Mouse (Mus musculus) adrenal gland, postnatal 36 days (tissue): ENCODE measurements around the gene Slc35b2. TPM values are rescaled to one million over a fixed set of nuclear protein-coding genes. Genes with fewer than 3 reads are reported as not detected.

Source experiments
- DNase-seq, 2 experiments: peaks; one replicate each; pipeline ENCODE4 v3.0.0; 2021; ENCODE audit warnings: mixed read lengths in 1 of 2
- total RNA-seq, 2 experiments: library from RNA; stranded (reverse); gene quantifications; 2 replicates each; pipeline ENCODE4 v1.2.3; 2021

The Slc35b2 gene
- total RNA-seq, 2 experiments from 2014 or later = 43.4 to 75.9 TPM

GRCm38 (mm10) chr17:45584096-45584896 is 20.6 kb downstream of the Slc35b2 start:
- DNase-seq = peak; percentile 83 to 92

- peak; percentile 82 to 88 for DNase-seq
Observed at GRCm38 (mm10) chr17:45584939-45585678, 21.4 kb downstream of the Slc35b2 start.

DNA sequence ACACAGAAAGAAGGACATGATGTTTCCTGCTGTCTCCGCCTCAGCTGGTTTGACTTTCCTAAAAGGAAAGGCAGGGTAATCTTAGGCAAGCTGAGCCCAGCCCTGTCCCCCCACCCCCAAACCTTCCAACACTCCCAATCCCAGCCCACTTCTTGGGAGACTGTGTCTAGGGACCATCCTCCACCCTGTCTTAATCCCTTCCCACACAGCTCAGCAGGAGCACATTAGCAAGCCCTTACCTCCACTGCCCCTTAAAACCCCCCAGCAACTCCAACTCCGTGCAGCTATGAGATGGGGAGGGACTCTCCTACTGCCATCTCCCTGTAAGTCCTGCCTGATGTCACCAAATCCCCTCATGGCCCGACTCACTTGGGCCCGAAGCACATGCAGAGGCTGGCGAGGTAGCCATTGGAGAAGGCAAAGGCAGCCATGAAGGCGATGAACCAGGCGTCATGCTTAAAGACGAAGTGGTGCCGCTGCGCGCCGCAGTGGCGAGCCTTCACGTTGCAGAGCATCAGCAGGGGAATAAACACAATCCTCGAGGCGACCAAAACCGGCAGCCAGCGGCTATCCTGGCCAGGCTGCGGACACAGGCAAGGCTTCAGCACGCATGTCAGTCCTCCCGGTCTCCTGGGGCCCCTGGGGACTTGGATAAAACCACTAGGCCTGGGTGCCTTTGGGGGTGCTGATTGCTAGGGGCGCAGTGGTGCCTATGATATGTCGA is 22.2 kb downstream of the Slc35b2 start:
- no peak for DNase-seq

DNA sequence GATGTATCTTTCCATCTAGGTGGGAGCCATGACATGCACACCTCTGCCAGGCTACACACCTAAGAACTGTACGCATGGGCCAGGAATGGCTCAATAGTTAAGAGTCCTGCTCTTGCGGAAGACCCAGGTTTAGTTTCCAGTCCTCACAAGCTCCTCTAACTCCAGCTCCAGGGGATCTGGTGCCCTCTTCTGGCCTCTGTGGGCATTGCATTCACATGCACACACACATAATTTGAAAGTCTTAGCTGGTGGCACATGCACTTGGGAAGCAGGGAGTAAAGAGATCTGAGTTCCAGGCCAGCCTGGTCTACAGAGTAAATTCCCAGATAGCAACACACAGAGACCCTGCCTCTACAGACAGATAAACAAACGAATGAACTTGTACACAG is 22.8 kb downstream of the Slc35b2 start:
- DNase-seq = no peak

GRCm38 (mm10) chr17:45588370-45588769 is 24.7 kb downstream of the Slc35b2 start:
- DNase-seq = no peak

DNA sequence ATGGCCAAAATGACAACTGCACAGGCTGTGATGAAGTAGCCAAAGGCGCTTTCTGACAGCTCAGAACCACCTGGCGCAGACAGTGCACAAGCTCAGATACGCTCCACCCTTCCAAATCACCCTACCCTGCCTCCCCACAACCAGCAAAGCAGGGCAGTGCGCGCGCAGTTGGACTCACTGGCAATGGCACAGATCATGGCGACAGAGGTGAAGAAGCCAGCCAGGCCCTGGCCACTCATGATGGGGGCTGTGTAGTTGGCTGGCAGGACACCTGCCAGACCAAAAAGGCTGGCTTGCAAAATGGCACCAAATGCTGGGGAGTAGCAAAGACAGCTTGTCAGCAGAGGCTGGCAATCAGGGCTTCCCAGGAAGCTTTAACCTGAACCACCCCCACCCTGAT is 25.6 kb downstream of the Slc35b2 start:
- no peak for DNase-seq

DNA sequence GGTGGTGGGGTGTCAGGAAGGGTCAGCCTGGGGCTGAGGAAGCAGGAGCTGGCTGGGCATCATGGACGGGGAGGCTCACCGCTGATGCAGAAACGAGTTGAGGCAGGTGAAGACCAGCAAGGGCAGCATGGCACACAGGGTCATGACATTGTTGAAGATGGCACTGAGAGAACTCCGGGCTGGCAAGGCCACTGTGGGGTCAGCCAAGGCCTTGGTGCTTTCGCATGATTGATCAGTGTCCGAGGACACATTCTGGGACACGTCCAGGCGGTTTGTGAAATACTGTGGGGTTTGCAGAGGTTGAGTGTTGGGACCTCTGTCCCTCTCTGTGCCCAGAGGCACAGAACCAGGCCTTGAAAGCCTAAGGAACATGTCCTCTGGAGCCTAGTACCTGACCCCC is 26.2 kb downstream of the Slc35b2 start:
- peak; percentile 80 to 90 for DNase-seq

DNA sequence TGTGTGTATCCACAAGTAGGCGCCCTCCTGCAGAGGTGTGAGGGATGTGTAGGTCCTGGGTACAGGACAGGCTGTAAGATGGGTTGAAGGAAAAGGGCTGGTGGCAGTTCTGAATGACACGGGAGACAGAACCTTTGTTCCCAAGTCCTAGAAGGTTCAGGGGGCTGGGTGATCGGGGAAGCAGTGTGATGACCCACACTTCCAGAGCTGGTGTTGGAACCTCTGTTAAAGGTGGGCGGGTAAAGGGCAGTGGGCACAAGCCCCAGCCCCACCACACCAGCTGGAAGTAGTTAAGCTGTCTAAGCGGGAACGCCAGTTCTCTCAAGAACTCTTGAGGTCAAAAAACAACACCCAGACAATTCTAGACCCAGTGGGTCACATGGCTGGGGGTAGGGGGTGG is 26.7 kb downstream of the Slc35b2 start:
- DNase-seq = no peak

DNA sequence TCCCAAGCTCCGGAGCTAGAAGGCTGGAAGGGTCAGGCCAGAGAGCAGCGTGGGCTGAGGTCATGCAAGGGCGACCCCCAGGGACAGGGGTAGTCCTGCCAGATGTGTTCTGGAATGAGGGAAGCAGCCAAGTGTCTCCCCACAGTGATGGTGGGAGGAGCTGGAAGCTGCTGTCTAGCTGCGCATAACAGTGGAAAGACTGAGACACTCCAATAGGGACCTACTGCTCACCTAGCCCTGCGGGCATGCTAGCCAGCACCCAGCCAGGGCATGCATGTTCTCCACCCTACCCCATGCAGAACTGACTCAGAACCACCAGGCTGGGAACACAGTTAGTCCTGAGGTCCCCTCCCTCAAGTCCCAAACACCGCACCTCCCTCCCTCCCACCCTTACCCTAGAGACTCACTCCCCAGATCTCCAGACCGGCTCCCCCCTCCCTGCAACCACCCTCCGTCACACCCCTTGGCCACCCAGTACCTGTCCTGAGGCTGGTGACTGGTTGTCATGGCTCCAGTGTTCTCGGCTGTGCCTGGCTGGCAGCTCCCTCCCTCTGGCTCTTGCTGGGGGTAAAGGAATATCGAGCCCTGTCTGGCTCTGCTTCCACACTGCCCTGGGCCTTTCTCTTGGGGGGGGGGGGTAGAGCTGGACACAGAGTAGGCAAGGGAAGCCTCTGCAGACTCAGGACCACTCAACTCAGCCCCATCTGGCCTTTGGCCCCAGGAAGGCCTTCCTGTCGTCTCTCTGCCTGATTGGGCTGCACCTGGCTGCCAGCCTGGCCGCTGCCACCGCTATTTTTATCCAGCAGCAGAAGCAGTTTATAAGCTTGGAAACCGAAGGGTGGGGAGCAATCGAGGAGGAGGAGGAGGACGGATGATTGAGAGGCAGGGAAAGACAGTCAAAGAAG is 28.3 kb downstream of the Slc35b2 start:
- DNase-seq = peak in 1 of 2 experiments; percentile 58

- DNase-seq = peak; percentile 47 to 64
Observed at GRCm38 (mm10) chr17:45592606-45593431, 29.1 kb downstream of the Slc35b2 start.

DNA sequence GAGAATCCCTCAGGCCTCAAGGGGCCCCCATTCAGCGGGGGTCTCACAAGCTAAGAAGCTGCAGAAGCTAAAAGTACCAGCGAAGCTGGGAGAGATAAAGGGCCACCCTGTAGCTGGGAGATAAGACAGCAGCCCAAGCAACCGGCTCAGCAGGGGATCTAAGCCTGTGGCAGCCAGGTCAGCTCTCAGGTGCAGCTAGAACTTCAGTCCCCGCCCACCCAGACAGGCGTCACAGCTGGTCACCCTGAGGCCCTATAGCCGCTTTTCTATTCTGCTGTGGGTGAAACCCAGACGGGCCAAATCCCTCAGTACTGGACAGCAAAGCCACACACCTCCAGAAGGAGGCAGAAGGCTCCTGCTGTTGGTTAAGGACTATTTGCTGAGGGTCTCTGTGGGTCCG is 29.8 kb downstream of the Slc35b2 start:
- DNase-seq = no peak

- DNase-seq = no peak
Observed at GRCm38 (mm10) chr17:45594195-45594594, 30.5 kb downstream of the Slc35b2 start.

- DNase-seq = peak; percentile 90 to 93
Observed at GRCm38 (mm10) chr17:45594881-45595735, 31.4 kb downstream of the Slc35b2 start.

GRCm38 (mm10) chr17:45595736-45596390 is 32.2 kb downstream of the Slc35b2 start:
- no peak for DNase-seq

- DNase-seq = peak; percentile 90 to 91
Observed at GRCm38 (mm10) chr17:45596631-45597396, 33.1 kb downstream of the Slc35b2 start.

DNA sequence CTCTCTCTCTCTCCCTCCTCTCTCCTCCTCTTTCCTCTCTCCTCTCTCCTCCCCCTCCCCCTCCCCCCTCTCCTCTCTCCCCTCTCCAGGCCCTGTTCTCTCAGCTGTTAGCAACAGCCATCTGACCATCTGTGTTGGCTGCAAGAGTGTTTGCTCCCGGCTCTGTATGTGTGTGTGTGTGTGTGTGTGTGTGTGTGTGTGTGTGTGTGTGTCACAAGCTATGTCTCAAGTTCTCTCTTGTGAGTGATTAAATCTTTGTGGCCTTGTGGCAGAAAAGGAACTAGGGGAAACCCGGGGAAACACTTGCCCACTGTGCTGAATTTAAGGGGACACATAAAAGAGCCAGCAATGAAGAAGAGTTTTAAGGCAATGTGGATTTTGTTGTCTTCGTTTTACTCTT is 34.1 kb downstream of the Slc35b2 start:
- no peak for DNase-seq

DNA sequence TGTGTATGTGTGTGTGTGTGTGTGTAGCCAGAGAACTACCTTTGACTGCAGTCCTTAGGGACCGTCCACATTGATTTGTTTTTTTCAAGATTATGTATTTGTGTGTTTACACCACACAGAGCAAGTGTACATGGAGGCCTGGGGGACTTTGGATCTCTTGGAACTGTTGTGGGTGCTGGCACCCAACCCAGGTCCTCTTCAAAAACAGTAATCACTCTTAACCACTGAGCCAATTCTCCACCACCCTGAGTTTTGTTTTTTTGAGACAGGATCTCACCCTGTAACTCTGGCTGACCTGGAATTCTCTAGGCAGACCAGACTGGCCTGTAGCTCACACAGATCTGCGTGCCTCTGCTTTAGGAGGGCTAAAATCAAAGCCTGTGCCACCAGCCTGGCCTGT is 34.7 kb downstream of the Slc35b2 start:
- DNase-seq = no peak

DNA sequence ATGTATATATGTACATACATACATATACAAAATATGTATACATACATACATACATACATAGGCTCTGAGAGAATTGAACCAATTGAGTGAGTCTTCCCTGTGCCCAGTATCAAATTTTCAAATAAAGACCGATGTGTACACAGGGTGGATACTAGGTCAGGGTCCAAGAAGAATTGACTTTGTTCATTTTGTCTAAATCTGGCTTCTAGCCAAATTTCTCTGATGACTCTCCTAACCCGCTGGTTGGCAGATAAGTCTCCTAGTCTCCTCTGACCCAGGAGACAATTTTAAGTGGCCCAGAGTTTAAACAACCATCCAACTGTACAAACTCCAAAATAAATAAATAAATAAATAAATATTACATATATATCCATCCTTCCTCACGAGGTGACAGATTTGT is 35.2 kb downstream of the Slc35b2 start:
- DNase-seq = no peak
